Mouse (Mus musculus) heart, embryonic 15.5 days (tissue): Measurements from ENCODE around the gene Dnajb4. TPM values are rescaled to one million over a fixed set of nuclear protein-coding genes. Genes with fewer than 3 reads are reported as not detected.

Experiments used
- ATAC-seq: fragments of 200-750 bp; cut with Nextera tagmentation; replicated peaks from 2 replicates; pipeline ENCODE4 v1.8.0; 2017; ENCODE audit warnings: low read depth, moderate TSS enrichment; ENCODE audit not compliant: insufficient number of reproducible peaks, insufficient read depth, low FRiP score
- H3K27ac ChIP-seq: fragments of 300-500 bp; sonication (generic); 2 replicates; pipeline ENCODE4 v1.5.1; 2015; ENCODE audit warnings: mild to moderate bottlenecking, inconsistent platforms
- H3K27me3 ChIP-seq: fragments of 300-500 bp; sonication (generic); 2 replicates; pipeline ENCODE4 v1.6.1; 2015; ENCODE audit warnings: inconsistent platforms
- H3K36me3 ChIP-seq: fragments of 300-500 bp; sonication (generic); 2 replicates; pipeline ENCODE4 v1.6.1; 2015; ENCODE audit warnings: mild to moderate bottlenecking, inconsistent platforms
- H3K4me1 ChIP-seq: fragments of 300-500 bp; sonication (generic); replicated peaks from 2 replicates; pipeline ENCODE4 v1.6.1; 2015; ENCODE audit warnings: inconsistent platforms
- H3K4me2 ChIP-seq: fragments of 300-500 bp; sonication (generic); 2 replicates; pipeline ENCODE4 v1.6.1; 2015; ENCODE audit warnings: inconsistent platforms, mild to moderate bottlenecking, moderate library complexity
- H3K4me3 ChIP-seq: fragments of 300-500 bp; sonication (generic); 2 replicates; pipeline ENCODE4 v1.5.1; 2015; ENCODE audit warnings: mild to moderate bottlenecking, inconsistent platforms
- H3K9ac ChIP-seq: fragments of 300-500 bp; sonication (generic); 2 replicates; pipeline ENCODE4 v1.6.1; 2015; ENCODE audit warnings: mild to moderate bottlenecking, inconsistent platforms
- H3K9me3 ChIP-seq: fragments of 300-500 bp; sonication (generic); replicated peaks from 2 replicates; pipeline ENCODE4 v1.6.1; 2016; ENCODE audit warnings: inconsistent platforms
- WGBS: fragments of 180-500 bp; shearing (Covaris S2); methylation state at CpG from one replicate; pipeline ENCODE4 v1.1.7; 2015; ENCODE audit warnings: mixed read lengths; 5-methylcytosine and 5-hydroxymethylcytosine counted together
- polyA plus RNA-seq: library from polyadenylated mRNA; unstranded; fragments of >200 nt; fragmentation: Nextera tagmentation; extraction: Ambion mirVana; gene quantifications from 2 replicates; pipeline ENCODE4 v1.2.1, GENCODE M21; 2015

Gene Dnajb4
- polyA plus RNA-seq, 1 experiment from 2014 or later: 50.3 TPM

- no peak for ATAC-seq
- Histone ChIP-seq H3K27me3 (no peaks in the 10 kb centered on the region), H3K9me3 (no peaks in the 10 kb centered on the region), H3K9ac (peak overlapping the region; percentile 49), H3K36me3 (no peaks in the 10 kb centered on the region), H3K4me2 (peak overlapping the region; percentile 67), H3K4me3 (peak overlapping the region; percentile 56), H3K4me1 (peaks cover 24% of the 10 kb centered on the region), H3K27ac (peak overlapping the region; percentile 89)
- 7% methylated on average over 11 of the region's 11 CpGs for WGBS
Measured at GRCm38 (mm10) chr3:152192238-152192931, 17.7 kb downstream of the Dnajb4 start.

GRCm38 (mm10) chr3:152191791-152192237, 18.3 kb downstream of the Dnajb4 start:
- no peaks in the 10 kb centered on the region for H3K36me3 ChIP-seq
- ATAC-seq: peak; percentile 43
- 4% methylated on average over 6 of the region's 6 CpGs for WGBS

GRCm38 (mm10) chr3:152190679-152191477, 19.2 kb downstream of the Dnajb4 start:
- 47% methylated on average over 9 of the region's 9 CpGs for WGBS
- Histone ChIP-seq H3K27ac (peak overlapping the region; percentile 60), H3K4me3 (peak overlapping the region; percentile 56), H3K4me2 (peak overlapping the region; percentile 67), H3K9me3 (no peaks in the 10 kb centered on the region), H3K9ac (peak overlapping the region; percentile 45), H3K36me3 (peaks cover 1% of the 10 kb centered on the region; the same call in 1 of the 2 replicates), H3K4me1 (peaks cover 35% of the 10 kb centered on the region), H3K27me3 (no peaks in the 10 kb centered on the region)
- no peak for ATAC-seq

More at GRCm38 (mm10) chr3:152191791-152192237, 18.3 kb downstream of the Dnajb4 start:
- Histone ChIP-seq H3K4me2 (peak overlapping the region; percentile 67), H3K9ac (peak overlapping the region; percentile 49), H3K4me3 (peak overlapping the region; percentile 56), H3K27me3 (no peaks in the 10 kb centered on the region), H3K4me1 (peaks cover 27% of the 10 kb centered on the region), H3K27ac (peak overlapping the region; percentile 89), H3K9me3 (no peaks in the 10 kb centered on the region)

DNA sequence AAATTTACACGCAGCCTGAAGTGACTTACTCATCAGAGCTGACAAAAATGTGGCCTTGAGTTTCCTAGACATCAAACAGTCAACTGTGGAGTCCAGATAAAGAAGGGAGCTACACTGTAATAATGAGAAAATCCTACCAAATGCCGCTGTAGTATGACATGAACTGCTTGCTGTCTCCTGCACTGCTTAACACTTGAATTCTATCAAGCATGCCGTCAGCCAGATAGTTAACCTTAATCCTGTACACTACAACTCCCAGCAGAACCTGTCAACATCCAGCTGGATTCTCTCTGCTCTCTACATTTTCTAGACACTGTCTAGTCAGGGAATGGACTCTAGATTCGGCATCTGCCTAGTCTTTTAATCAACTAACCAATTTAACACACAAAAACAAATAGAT, 20.8 kb downstream of the Dnajb4 start:
- peak overlapping the region; percentile 41 for H3K4me2 ChIP-seq
- peaks cover 40% of the 10 kb centered on the region for H3K4me1 ChIP-seq
- H3K9me3 ChIP-seq: no peaks in the 10 kb centered on the region
- peak overlapping the region; percentile 22; the same call in 1 of the 2 replicates for H3K4me3 ChIP-seq
- 0 out of 2 replicates have a peak, but pooled peaks have one; percentile 12 for ATAC-seq
- peaks cover 15% of the 10 kb centered on the region for H3K36me3 ChIP-seq
- H3K27me3 ChIP-seq: no peaks in the 10 kb centered on the region
- H3K9ac ChIP-seq: no peak overlapping the region
- peak overlapping the region; percentile 76 for H3K27ac ChIP-seq
- 23% methylated on average over 4 of the region's 4 CpGs for WGBS

- peaks cover 28% of the 10 kb centered on the region for H3K36me3 ChIP-seq
- H3K27me3 ChIP-seq: no peaks in the 10 kb centered on the region
- H3K4me3 ChIP-seq: no peak overlapping the region
- no peak overlapping the region for H3K9ac ChIP-seq
- H3K4me1 ChIP-seq: peaks cover 40% of the 10 kb centered on the region
- ATAC-seq: peak; percentile 66
- no peaks in the 10 kb centered on the region for H3K9me3 ChIP-seq
- 36% methylated on average over 6 of the region's 6 CpGs for WGBS
- peak overlapping the region; percentile 40 for H3K4me2 ChIP-seq
- H3K27ac ChIP-seq: peak overlapping the region; percentile 74
Measured at GRCm38 (mm10) chr3:152186106-152186505, 24.0 kb downstream of the Dnajb4 start.

DNA sequence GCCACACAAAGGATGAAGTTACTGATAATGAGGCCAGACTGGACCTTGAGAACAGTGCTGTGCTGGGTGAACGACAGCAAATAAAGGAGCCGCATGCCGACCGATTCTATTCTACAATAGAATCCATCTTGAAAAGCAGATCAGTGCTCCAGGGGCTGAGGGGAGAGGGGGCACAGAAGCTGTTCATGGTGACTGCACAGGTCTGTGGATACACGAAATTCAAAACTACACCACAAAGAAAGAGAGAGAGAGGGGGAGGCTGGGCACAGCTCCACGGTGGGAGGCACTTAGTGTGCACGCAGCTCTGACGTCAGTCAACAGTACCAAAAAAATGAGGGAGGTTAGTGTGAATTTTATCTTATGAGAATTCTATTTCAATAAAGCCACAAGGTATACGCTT, 26.6 kb downstream of the Dnajb4 start:
- H3K27ac ChIP-seq: no peak overlapping the region
- H3K9ac ChIP-seq: no peak overlapping the region
- 82% methylated on average over 9 of the region's 9 CpGs for WGBS
- ATAC-seq: no peak
- no peaks in the 10 kb centered on the region for H3K27me3 ChIP-seq
- H3K4me3 ChIP-seq: no peak overlapping the region
- H3K4me2 ChIP-seq: no peak overlapping the region
- peaks cover 29% of the 10 kb centered on the region for H3K36me3 ChIP-seq
- H3K9me3 ChIP-seq: no peaks in the 10 kb centered on the region
- H3K4me1 ChIP-seq: peaks cover 23% of the 10 kb centered on the region

DNA sequence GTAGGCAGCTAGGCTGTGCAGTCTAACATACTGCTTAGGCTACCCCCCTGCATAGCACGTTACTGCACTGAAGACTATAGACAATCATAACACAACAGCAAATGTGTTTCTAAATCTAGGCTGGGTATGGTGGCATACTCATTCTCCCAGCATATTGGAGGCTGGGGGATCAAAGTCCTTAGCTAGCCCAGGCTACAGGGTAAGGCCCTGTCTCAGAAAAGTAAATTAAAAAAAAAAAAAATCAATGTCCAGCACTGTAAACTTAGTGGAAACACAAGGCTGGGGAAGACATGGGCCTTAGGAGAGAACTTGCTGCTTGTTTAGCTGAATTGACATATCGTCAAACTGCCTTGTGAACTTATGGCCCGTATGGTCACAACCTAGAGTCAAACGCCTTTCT, 29.5 kb downstream of the Dnajb4 start:
- peaks cover 25% of the 10 kb centered on the region for H3K36me3 ChIP-seq
- WGBS: 89% methylated on average over 4 of the region's 4 CpGs
- H3K27me3 ChIP-seq: no peaks in the 10 kb centered on the region
- H3K4me2 ChIP-seq: no peak overlapping the region
- peaks cover 3% of the 10 kb centered on the region for H3K4me1 ChIP-seq
- H3K9ac ChIP-seq: no peak overlapping the region
- no peaks in the 10 kb centered on the region for H3K9me3 ChIP-seq
- H3K4me3 ChIP-seq: no peak overlapping the region
- no peak for ATAC-seq
- no peak overlapping the region for H3K27ac ChIP-seq

DNA sequence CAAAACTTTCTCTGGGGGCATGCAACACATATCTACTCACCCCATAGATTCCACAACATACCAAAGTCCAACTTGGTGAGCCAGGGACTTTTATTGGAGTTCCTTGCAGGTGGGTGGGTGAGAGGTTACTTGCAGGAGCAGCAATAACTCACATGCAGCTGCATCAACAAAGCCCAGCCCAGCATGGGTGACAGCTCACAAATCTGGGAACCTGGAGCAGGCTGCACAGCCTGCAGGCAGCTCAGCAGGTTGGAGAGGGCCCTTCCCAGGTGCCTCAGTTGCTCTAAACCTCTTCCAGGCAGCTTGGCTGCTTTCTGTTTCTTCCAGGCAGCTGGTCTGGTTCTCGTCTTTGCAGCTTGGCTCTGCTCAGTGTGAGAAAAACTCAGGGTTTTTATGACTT, 30.8 kb downstream of the Dnajb4 start:
- no peaks in the 10 kb centered on the region for H3K27me3 ChIP-seq
- no peak overlapping the region for H3K9ac ChIP-seq
- no peak for ATAC-seq
- no peaks in the 10 kb centered on the region for H3K9me3 ChIP-seq
- H3K27ac ChIP-seq: no peak overlapping the region
- H3K4me1 ChIP-seq: no peaks in the 10 kb centered on the region
- H3K36me3 ChIP-seq: peaks cover 14% of the 10 kb centered on the region
- 65% methylated on average over 1 of the region's 1 CpGs for WGBS
- H3K4me3 ChIP-seq: no peak overlapping the region
- no peak overlapping the region for H3K4me2 ChIP-seq

GRCm38 (mm10) chr3:152178816-152179215, 31.3 kb downstream of the Dnajb4 start:
- Histone ChIP-seq H3K36me3 (peaks cover 13% of the 10 kb centered on the region), H3K27me3 (no peaks in the 10 kb centered on the region), H3K4me1 (no peaks in the 10 kb centered on the region), H3K9me3 (no peaks in the 10 kb centered on the region), H3K9ac (no peak overlapping the region), H3K4me3 (no peak overlapping the region), H3K4me2 (no peak overlapping the region), H3K27ac (no peak overlapping the region)
- ATAC-seq: no peak
- WGBS: 82% methylated on average over 4 of the region's 4 CpGs

GRCm38 (mm10) chr3:152172322-152172935, 37.7 kb downstream of the Dnajb4 start:
- H3K27ac ChIP-seq: no peak overlapping the region
- H3K9ac ChIP-seq: no peak overlapping the region
- H3K36me3 ChIP-seq: no peaks in the 10 kb centered on the region
- 65% methylated on average over 7 of the region's 7 CpGs for WGBS
- H3K4me3 ChIP-seq: no peak overlapping the region
- no peak overlapping the region for H3K4me2 ChIP-seq
- no peaks in the 10 kb centered on the region for H3K9me3 ChIP-seq
- no peaks in the 10 kb centered on the region for H3K27me3 ChIP-seq
- ATAC-seq: no peak
- peaks cover 3% of the 10 kb centered on the region for H3K4me1 ChIP-seq

- Histone ChIP-seq H3K27me3 (no peaks in the 10 kb centered on the region), H3K9ac (no peak overlapping the region), H3K4me3 (no peak overlapping the region), H3K9me3 (no peaks in the 10 kb centered on the region), H3K27ac (no peak overlapping the region), H3K4me1 (peaks cover 9% of the 10 kb centered on the region), H3K36me3 (no peaks in the 10 kb centered on the region), H3K4me2 (no peak overlapping the region)
- 57% methylated on average over 7 of the region's 7 CpGs for WGBS
- ATAC-seq: no peak
Measured at GRCm38 (mm10) chr3:152171862-152172261, 38.2 kb downstream of the Dnajb4 start.
